Mouse (Mus musculus) MEL (cell line): ENCODE measurements around the gene Slc1a5. TPM values are rescaled to one million over a fixed set of nuclear protein-coding genes. Genes with fewer than 3 reads are reported as not detected.

Source experiments
- DNase-seq: peaks from one replicate; pipeline ENCODE4 v3.0.0; 2011; ENCODE audit warnings: low read depth, low spot score
- H3K27ac ChIP-seq: 2 replicates; pipeline ENCODE4 v1.5.1; 2012; ENCODE audit warnings: low read depth, mild to moderate bottlenecking, control low read depth, low read length, moderate library complexity; ENCODE audit not compliant: control insufficient read depth
- H3K27me3 ChIP-seq, 2 experiments: fragments of 150-350 bp in 1 of 2; sonication (generic) in 1 of 2; 2 replicates each; pipeline ENCODE4 v1.6.1; 2012; ENCODE audit warnings: low read length in 2 of 2, mild to moderate bottlenecking in 2 of 2, improper control_type of control experiment in 1 of 2, moderate library complexity in 1 of 2; ENCODE audit not compliant: insufficient read depth in 2 of 2, control insufficient read depth in 1 of 2
- H3K36me3 ChIP-seq, 2 experiments: 2 replicates each; pipeline ENCODE4 v1.6.1; 2012 to 2014; ENCODE audit warnings: low read length in 2 of 2, improper control_type of control experiment in 1 of 2, inconsistent platforms in 1 of 2, mild to moderate bottlenecking in 1 of 2; ENCODE audit not compliant: insufficient read depth in 2 of 2, control insufficient read depth in 1 of 2
- H3K4me1 ChIP-seq, 2 experiments: fragments of 150-350 bp in 1 of 2; sonication (generic) in 1 of 2; 2 replicates each; pipeline ENCODE4 v1.6.1; 2012; ENCODE audit warnings: low read length in 2 of 2, improper control_type of control experiment in 1 of 2, mild to moderate bottlenecking in 1 of 2; ENCODE audit not compliant: insufficient read depth in 2 of 2, control insufficient read depth in 1 of 2
- H3K4me3 ChIP-seq, 2 experiments: fragments of 150-350 bp in 1 of 2; sonication (generic) in 1 of 2; 2 replicates each; pipeline ENCODE4 v1.5.1; 2012; ENCODE audit warnings: low read depth in 2 of 2, low read length in 2 of 2, mild to moderate bottlenecking in 2 of 2, moderate library complexity in 2 of 2, control low read depth in 1 of 2, improper control_type of control experiment in 1 of 2; ENCODE audit not compliant: control insufficient read depth in 1 of 2, insufficient read depth in 1 of 2
- H3K79me2 ChIP-seq: 2 replicates; pipeline ENCODE4 v1.6.1; 2012; ENCODE audit warnings: mild to moderate bottlenecking, low read length, moderate library complexity; ENCODE audit not compliant: control insufficient read depth, poor library complexity, insufficient read depth
- H3K9ac ChIP-seq: 2 replicates; pipeline ENCODE4 v1.6.1; 2012; ENCODE audit warnings: low read depth, mild to moderate bottlenecking, control low read depth, low read length, moderate library complexity; ENCODE audit not compliant: control insufficient read depth, poor library complexity, severe bottlenecking
- H3K9me3 ChIP-seq: fragments of 150-350 bp; sonication (generic); replicated peaks from 2 replicates; pipeline ENCODE4 v1.6.1; 2012; ENCODE audit warnings: mild to moderate bottlenecking, low read length, improper control_type of control experiment, moderate library complexity; ENCODE audit not compliant: insufficient read depth
- EP300 ChIP-seq, 2 experiments: IDR thresholded peaks; 2 replicates each; pipeline ENCODE4 v1.6.1; 2011; ENCODE audit warnings: improper control_type of control experiment in 2 of 2, low read length in 2 of 2, low read depth in 1 of 2, mild to moderate bottlenecking in 1 of 2
- JUND ChIP-seq: IDR thresholded peaks from 2 replicates; pipeline ENCODE4 v1.6.1; 2011; ENCODE audit warnings: low read depth, mild to moderate bottlenecking, improper control_type of control experiment, low read length
- MAX ChIP-seq: IDR thresholded peaks from 2 replicates; pipeline ENCODE4 v1.6.1; 2011; ENCODE audit warnings: low read length, improper control_type of control experiment
- MAZ ChIP-seq: IDR thresholded peaks from 2 replicates; pipeline ENCODE4 v1.6.1; 2012; ENCODE audit warnings: low read depth, mild to moderate bottlenecking, inconsistent platforms, low read length, improper control_type of control experiment
- MEF2A ChIP-seq: IDR thresholded peaks from 2 replicates; pipeline ENCODE4 v1.6.1; 2014; ENCODE audit warnings: low read depth, mild to moderate bottlenecking, inconsistent platforms, low read length, improper control_type of control experiment; ENCODE audit not compliant: poor library complexity, insufficient replicate concordance, severe bottlenecking; ENCODE audit errors: extremely low read depth
- MXI1 ChIP-seq: IDR thresholded peaks from 2 replicates; pipeline ENCODE4 v1.6.1; 2011; ENCODE audit warnings: mild to moderate bottlenecking, low read depth, low read length, improper control_type of control experiment
- MYC ChIP-seq: IDR thresholded peaks from 2 replicates; pipeline ENCODE4 v1.6.1; 2011; ENCODE audit warnings: low read depth, mild to moderate bottlenecking, low read length, improper control_type of control experiment, moderate library complexity
- NELFE ChIP-seq: IDR thresholded peaks from 2 replicates; pipeline ENCODE4 v1.6.1; 2011; ENCODE audit warnings: low read depth, low read length, improper control_type of control experiment
- NRF1 ChIP-seq: IDR thresholded peaks from 2 replicates; pipeline ENCODE4 v1.6.1; 2014; ENCODE audit warnings: low read depth, mild to moderate bottlenecking, inconsistent platforms, low read length, improper control_type of control experiment, moderate library complexity; ENCODE audit not compliant: poor library complexity, insufficient read depth, severe bottlenecking
- POLR2A ChIP-seq, 2 experiments: IDR thresholded peaks; 2 replicates each; pipeline ENCODE4 v1.6.1; 2011 to 2012; ENCODE audit warnings: low read length in 2 of 2, mild to moderate bottlenecking in 2 of 2, control low read depth in 1 of 2, improper control_type of control experiment in 1 of 2, low read depth in 1 of 2, moderate library complexity in 1 of 2; ENCODE audit not compliant: control insufficient read depth in 1 of 2, insufficient read depth in 1 of 2, poor library complexity in 1 of 2
- SIN3A ChIP-seq: IDR thresholded peaks from 2 replicates; pipeline ENCODE4 v1.6.1; 2012; ENCODE audit warnings: low read length, improper control_type of control experiment, inconsistent platforms
- TAL1 ChIP-seq: IDR thresholded peaks from 2 replicates; pipeline ENCODE4 v1.6.1; 2012; ENCODE audit warnings: mild to moderate bottlenecking, inconsistent platforms, low read length, moderate library complexity, mixed read lengths
- TBP ChIP-seq: IDR thresholded peaks from 2 replicates; pipeline ENCODE4 v1.8.0; 2011; ENCODE audit warnings: low read depth, low read length, improper control_type of control experiment
- TCF12 ChIP-seq: IDR thresholded peaks from 2 replicates; pipeline ENCODE4 v1.6.1; 2014; ENCODE audit warnings: low read depth, mild to moderate bottlenecking, inconsistent platforms, low read length, improper control_type of control experiment, moderate library complexity
- ZC3H11A ChIP-seq: IDR thresholded peaks from 2 replicates; pipeline ENCODE4 v1.6.1; 2012; ENCODE audit warnings: low read depth, mild to moderate bottlenecking, inconsistent platforms, low read length, improper control_type of control experiment
- ZMIZ1 ChIP-seq: IDR thresholded peaks from 2 replicates; pipeline ENCODE4 v1.6.1; 2012; ENCODE audit warnings: low read depth, mild to moderate bottlenecking, inconsistent platforms, low read length, improper control_type of control experiment, moderate library complexity
- ZNF384 ChIP-seq: IDR thresholded peaks from 2 replicates; pipeline ENCODE4 v1.6.1; 2012; ENCODE audit warnings: low read depth, mild to moderate bottlenecking, inconsistent platforms, low read length, improper control_type of control experiment
- polyA plus RNA-seq, 2 experiments: library from polyadenylated mRNA; stranded (reverse) in 1 of 2; unstranded in 1 of 2; fragments of >175 nt in 1 of 2; fragments of >200 nt in 1 of 2; gene quantifications; 2 replicates each; pipeline versions ENCODE4 v1.2.1 to v1.2.4; 2012; ENCODE audit warnings: low replicate concordance in 2 of 2, low read depth in 1 of 2; ENCODE audit not compliant: insufficient read length in 2 of 2, insufficient read depth in 1 of 2, missing spikeins in 1 of 2
- total RNA-seq: library from RNA; depleted of rRNA; stranded (reverse); fragments of 300-350 nt; gene quantifications from 2 replicates; pipeline ENCODE4 v1.2.3, GENCODE M21; 2012

Gene Slc1a5
- total and polyA plus RNA-seq, 3 experiments = 72.0 to 180 TPM; not detected in 1

- peaks cover 15 to 27% of the 10 kb centered on the region in 2 experiments for H3K4me1 ChIP-seq
Measured at GRCm38 (mm10) chr7:16816475-16817122, 35.5 kb downstream of the Slc1a5 start, which contains the start of gene Fkrp. Gene Fkrp, minus strand, starts transcription at chr7:16816732.

GRCm38 (mm10) chr7:16817693-16818092 is 36.6 kb downstream of the Slc1a5 start:
- Histone ChIP-seq H3K4me3 (peak overlapping the region; percentile 65 to 99), H3K4me1 (peaks cover 15 to 27% of the 10 kb centered on the region in 2 experiments), H3K27me3 (no peaks in the 10 kb centered on the region), H3K9ac (peak overlapping the region; percentile 99), H3K79me2 (peaks cover 61% of the 10 kb centered on the region), H3K9me3 (no peaks in the 10 kb centered on the region), H3K36me3 (peaks cover 2 to 37% of the 10 kb centered on the region in 2 experiments; a peak in 3 of 4 replicates), H3K27ac (no peak overlapping the region)
- DNase-seq = no peak
- no peak for TF ChIP-seq MEF2A
- TF ChIP-seq MXI1 = no peak
- TF ChIP-seq ZC3H11A = no peak
- no peak for TF ChIP-seq TCF12
- no peak for TF ChIP-seq NELFE
- no peak for TF ChIP-seq TAL1
- TF ChIP-seq ZNF384 = no peak
- TF ChIP-seq EP300 (IDR thresholded peaks at IDR 0.05; ENCODE audit: low read depth in 1 of 2, low read length in 2 of 2) = no peak
- TF ChIP-seq TBP = no peak
- no peak for TF ChIP-seq NRF1
- TF ChIP-seq MYC = no peak
- no peak for TF ChIP-seq JUND
- no peak for TF ChIP-seq MAZ

More at GRCm38 (mm10) chr7:16816475-16817122, 35.5 kb downstream of the Slc1a5 start, which contains the start of gene Fkrp:
- Histone ChIP-seq H3K4me3 (peak within 1 kb of the TSS; percentile 65 to 99), H3K79me2 (peaks cover 53% of the 10 kb centered on the region), H3K27me3 (no peaks in the 10 kb centered on the region), H3K27ac (peak within 1 kb of the TSS; percentile 64), H3K9me3 (no peaks in the 10 kb centered on the region), H3K9ac (peak within 1 kb of the TSS; percentile 99), H3K36me3 (peaks cover 2 to 37% of the 10 kb centered on the region in 2 experiments)
- peak; percentile 44 for DNase-seq
- TF ChIP-seq JUND (no peak), MAZ (no peak), MAX (0 out of 2 replicates have a peak, but pooled peaks have one; percentile 37), MXI1 (peak; percentile 37; the same call in 1 of the 2 replicates), SIN3A (peak; percentile 31; the same call in 1 of the 2 replicates), POLR2A (IDR thresholded peaks at IDR 0.05; ENCODE audit: control insufficient read depth in 1 of 2, insufficient read depth in 1 of 2, low read depth in 1 of 2, low read length in 2 of 2, poor library complexity in 1 of 2) (peak in 1 of 2 experiments; percentile 86; a peak in 2 of 4 replicates), ZMIZ1 (no peak)
